Mouse (Mus musculus) midbrain, embryonic 12.5 days (tissue): Measurements from ENCODE around the gene Olfr10. TPM values are rescaled to one million over a fixed set of nuclear protein-coding genes. Genes with fewer than 3 reads are reported as not detected.
"Not testable (repeated sequence)": the region's sequence is repeated elsewhere in the genome, so short reads cannot be mapped to it uniquely, and the experiment has no call there.

Experiments
- ATAC-seq: fragments of 200-750 bp; cut with Nextera tagmentation; 2 replicates; pipeline ENCODE4 v1.8.0; 2017; ENCODE audit warnings: low read depth, moderate TSS enrichment, moderate library complexity; ENCODE audit not compliant: low FRiP score
- H3K27ac ChIP-seq: fragments of 300-500 bp; sonication (generic); replicated peaks from 2 replicates; pipeline ENCODE4 v1.5.1; 2016; ENCODE audit warnings: mild to moderate bottlenecking
- H3K27me3 ChIP-seq: fragments of 300-500 bp; sonication (generic); 2 replicates; pipeline ENCODE4 v1.6.1; 2016; ENCODE audit warnings: mild to moderate bottlenecking
- H3K36me3 ChIP-seq: fragments of 300-500 bp; sonication (generic); 2 replicates; pipeline ENCODE4 v1.6.1; 2016
- H3K4me1 ChIP-seq: fragments of 300-500 bp; sonication (generic); 2 replicates; pipeline ENCODE4 v1.6.1; 2016
- H3K4me2 ChIP-seq: fragments of 300-500 bp; sonication (generic); replicated peaks from 2 replicates; pipeline ENCODE4 v1.6.1; 2016; ENCODE audit warnings: mild to moderate bottlenecking, moderate library complexity
- H3K4me3 ChIP-seq: fragments of 300-500 bp; sonication (generic); 2 replicates; pipeline ENCODE4 v1.5.1; 2016; ENCODE audit warnings: mild to moderate bottlenecking
- H3K9ac ChIP-seq: fragments of 300-500 bp; sonication (generic); replicated peaks from 2 replicates; pipeline ENCODE4 v1.6.1; 2016; ENCODE audit warnings: mild to moderate bottlenecking, moderate library complexity
- H3K9me3 ChIP-seq: fragments of 300-500 bp; sonication (generic); 2 replicates; pipeline ENCODE4 v1.6.1; 2016; ENCODE audit warnings: mild to moderate bottlenecking
- WGBS: fragments of 180-500 bp; shearing (Covaris S2); methylation state at CpG from one replicate; pipeline ENCODE4 v1.1.7; 2016; 5-methylcytosine and 5-hydroxymethylcytosine counted together
- polyA plus RNA-seq: library from polyadenylated mRNA; unstranded; fragments of >200 nt; fragmentation: Nextera tagmentation; extraction: Ambion mirVana; gene quantifications from 2 replicates; pipeline ENCODE4 v1.2.1, GENCODE M21; 2016

Olfr10 gene
- polyA plus RNA-seq, 1 experiment from 2014 or later = not detected

DNA sequence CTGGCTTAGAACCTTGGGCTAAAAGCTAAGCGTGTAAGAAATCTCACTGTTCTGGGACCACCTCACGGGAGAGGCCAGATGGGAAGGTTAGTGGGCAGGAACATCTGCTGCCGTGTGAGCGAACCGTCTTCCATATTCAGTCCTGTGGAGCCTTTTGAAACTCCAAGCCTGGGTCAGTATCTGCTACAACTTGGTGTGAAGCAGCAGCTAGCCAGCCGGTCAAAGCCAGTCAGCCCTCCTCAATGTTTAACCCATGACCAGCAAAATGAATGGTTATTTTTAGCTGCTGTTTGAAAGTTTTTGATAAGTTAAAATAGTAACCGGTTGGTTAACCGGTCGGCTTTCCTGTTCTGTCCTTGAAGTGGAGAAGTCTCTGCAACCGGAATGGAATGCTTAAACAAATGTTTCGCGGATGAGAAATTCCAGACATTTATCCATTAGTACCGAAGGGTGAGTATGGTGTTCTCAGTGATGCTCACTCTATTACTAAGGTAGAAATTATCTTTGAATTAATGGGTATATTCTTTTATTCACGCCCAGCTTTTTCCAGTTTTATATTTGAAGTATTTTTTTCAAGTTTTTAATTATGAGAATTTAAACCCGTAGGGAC lies 36.5 kb upstream of the Olfr10 start:
- Histone ChIP-seq H3K36me3 (no peaks in the 10 kb centered on the region), H3K9me3 (no peaks in the 10 kb centered on the region), H3K27ac (no peak overlapping the region), H3K4me3 (no peak overlapping the region), H3K27me3 (no peaks in the 10 kb centered on the region), H3K9ac (no peak overlapping the region), H3K4me1 (no peaks in the 10 kb centered on the region), H3K4me2 (no peak overlapping the region)
- 88% methylated on average over 15 of the region's 15 CpGs for WGBS
- no peak for ATAC-seq

DNA sequence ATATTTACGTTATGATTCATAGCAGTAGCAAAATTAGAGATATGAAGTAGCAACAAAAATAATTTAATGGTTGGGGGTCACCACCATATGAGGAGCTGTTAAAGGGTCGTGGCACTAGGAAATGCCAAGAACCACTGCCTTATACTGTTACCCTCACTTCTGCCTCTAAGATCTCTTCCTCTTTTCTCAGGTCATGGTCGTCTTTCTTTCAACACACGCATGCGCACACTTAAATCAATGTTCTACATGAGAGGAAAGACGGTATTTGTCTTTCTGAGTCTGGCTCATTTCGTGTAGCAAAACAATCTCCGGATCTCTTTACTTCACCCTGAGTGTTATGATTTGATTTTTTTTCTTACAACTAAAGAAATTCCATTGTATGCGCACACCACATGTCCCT lies 34.8 kb upstream of the Olfr10 start:
- Histone ChIP-seq H3K4me2 (no peak overlapping the region), H3K36me3 (no peaks in the 10 kb centered on the region), H3K9ac (no peak overlapping the region), H3K27me3 (no peaks in the 10 kb centered on the region), H3K9me3 (no peaks in the 10 kb centered on the region), H3K4me1 (peaks cover 2% of the 10 kb centered on the region; the same call in 1 of the 2 replicates), H3K27ac (no peak overlapping the region), H3K4me3 (no peak overlapping the region)
- 94% methylated on average over 9 of the region's 9 CpGs for WGBS
- no peak for ATAC-seq

DNA sequence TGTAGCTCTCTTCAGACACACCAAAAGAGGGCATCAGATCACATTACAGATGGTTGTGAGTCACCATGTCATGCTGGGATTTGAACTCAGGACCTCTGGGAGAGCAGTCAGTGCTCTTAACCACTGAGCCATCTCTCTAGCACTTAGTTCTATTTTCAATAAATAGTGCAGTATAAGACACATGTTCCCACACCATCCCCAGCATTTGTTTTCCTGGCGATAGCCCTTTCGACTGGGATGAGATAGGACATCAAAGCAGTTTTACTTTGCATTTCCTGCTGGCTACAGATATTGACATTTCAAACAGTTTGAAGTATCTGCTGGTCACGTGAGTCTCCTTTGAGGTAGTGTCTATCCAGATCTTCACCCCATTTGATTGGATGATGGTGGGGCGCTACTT lies 34.2 kb upstream of the Olfr10 start:
- Histone ChIP-seq H3K4me1 (peaks cover 2% of the 10 kb centered on the region; the same call in 1 of the 2 replicates), H3K27ac (no peak overlapping the region), H3K36me3 (no peaks in the 10 kb centered on the region), H3K4me2 (no peak overlapping the region), H3K4me3 (no peak overlapping the region), H3K27me3 (no peaks in the 10 kb centered on the region), H3K9ac (no peak overlapping the region), H3K9me3 (no peaks in the 10 kb centered on the region)
- 88% methylated on average over 4 of the region's 4 CpGs for WGBS
- no peak for ATAC-seq

DNA sequence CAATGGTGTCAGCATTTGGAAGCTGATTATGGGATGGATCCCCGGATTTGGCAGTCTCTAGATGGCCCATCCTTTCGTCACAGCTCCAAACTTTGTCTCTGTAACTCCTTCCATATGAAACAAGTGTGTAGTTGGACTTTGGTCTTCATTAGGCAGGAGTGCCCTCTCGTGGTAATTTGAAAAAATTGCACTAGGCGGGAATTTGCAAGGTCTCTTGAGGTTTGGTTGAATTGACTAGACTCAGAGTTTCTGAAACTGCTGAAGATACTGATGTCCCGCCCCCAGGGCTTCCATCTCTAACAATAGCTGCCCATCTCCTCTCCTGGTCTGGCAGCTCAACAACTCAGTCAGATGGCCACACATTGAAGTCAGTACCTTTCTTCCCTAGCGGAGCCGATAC lies 33.2 kb upstream of the Olfr10 start:
- 34% methylated on average over 7 of the region's 7 CpGs for WGBS
- H3K4me1 ChIP-seq = peaks cover 2% of the 10 kb centered on the region; the same call in 1 of the 2 replicates
- no peaks in the 10 kb centered on the region for H3K27me3 ChIP-seq
- no peak overlapping the region for H3K9ac ChIP-seq
- no peak overlapping the region for H3K27ac ChIP-seq
- no peak overlapping the region for H3K4me2 ChIP-seq
- H3K9me3 ChIP-seq = no peaks in the 10 kb centered on the region
- no peaks in the 10 kb centered on the region for H3K36me3 ChIP-seq
- ATAC-seq = peak; percentile 52
- H3K4me3 ChIP-seq = no peak overlapping the region

DNA sequence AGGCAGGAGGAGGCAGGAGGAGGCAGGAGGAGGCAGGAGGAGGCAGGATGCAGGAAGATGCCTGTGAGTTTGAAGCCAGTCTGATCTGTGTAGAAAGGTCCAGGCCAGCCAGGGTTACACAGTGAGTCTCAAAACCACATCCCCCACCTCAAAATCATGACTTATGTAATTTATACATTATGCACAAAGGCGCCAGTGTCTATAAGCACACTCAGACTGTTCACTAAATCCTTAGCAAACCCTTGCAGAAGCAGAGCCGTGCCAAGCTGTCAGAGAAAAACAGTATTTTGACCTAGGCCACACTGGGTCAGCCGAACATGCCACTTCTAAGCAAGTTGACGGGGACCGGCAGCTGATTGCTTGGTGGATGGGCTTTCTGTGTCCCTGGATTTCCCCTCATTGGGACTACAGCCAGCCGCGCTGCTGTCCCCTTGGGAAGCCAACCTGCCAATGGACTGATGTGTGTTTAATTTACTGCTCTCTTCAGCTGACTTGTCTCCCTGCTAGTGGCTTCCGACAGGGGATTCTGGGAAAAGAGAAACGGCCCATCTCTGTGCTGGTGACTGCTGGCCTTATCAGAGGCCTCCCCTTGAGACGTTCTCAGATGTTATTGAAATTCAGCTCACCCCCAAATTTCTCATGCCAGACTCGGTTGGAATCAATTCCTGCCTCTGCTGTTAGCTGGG lies 30.6 kb upstream of the Olfr10 start:
- Histone ChIP-seq H3K4me3 (no peak overlapping the region), H3K27me3 (no peaks in the 10 kb centered on the region), H3K4me2 (no peak overlapping the region), H3K27ac (peak overlapping the region; percentile 35), H3K36me3 (no peaks in the 10 kb centered on the region), H3K4me1 (peaks cover 2% of the 10 kb centered on the region; the same call in 1 of the 2 replicates), H3K9ac (no peak overlapping the region), H3K9me3 (no peaks in the 10 kb centered on the region)
- peak; percentile 59 for ATAC-seq
- 64% methylated on average over 11 of the region's 11 CpGs for WGBS

DNA sequence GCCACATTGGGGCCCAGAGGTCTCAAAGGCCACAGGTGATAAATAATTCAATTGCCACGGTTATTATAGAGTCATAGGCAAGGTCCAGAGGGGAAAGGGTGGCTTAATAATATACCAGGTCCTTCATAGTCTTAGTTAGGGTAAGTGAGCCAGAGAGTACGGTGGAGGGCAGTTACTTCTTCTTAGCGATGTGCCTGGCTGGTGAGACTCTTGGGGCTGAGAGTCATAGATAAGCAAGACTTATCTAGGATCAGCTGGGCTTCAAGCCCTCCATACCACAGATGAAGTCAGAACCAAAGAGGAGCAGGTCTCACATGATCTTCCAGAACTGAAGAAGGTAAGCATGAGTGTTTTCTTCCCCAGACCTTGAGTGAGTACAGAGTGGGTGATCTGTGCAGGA lies 26.3 kb upstream of the Olfr10 start, which contains the start of gene Olfr1393:
TSS of gene Olfr1393 (plus strand) at position 83 of the 400 bp plus-strand sequence.
- H3K27me3 ChIP-seq = no peaks in the 10 kb centered on the region
- no peak within 1 kb of the TSS for H3K4me3 ChIP-seq
- H3K4me2 ChIP-seq = no peak within 1 kb of the TSS
- no peaks in the 10 kb centered on the region for H3K36me3 ChIP-seq
- WGBS = 85% methylated on average over 3 of the region's 3 CpGs
- H3K9ac ChIP-seq = no peak within 1 kb of the TSS
- peaks cover 2% of the 10 kb centered on the region; the same call in 1 of the 2 replicates for H3K4me1 ChIP-seq
- H3K9me3 ChIP-seq = no peaks in the 10 kb centered on the region
- H3K27ac ChIP-seq = no peak within 1 kb of the TSS
- ATAC-seq = no peak

DNA sequence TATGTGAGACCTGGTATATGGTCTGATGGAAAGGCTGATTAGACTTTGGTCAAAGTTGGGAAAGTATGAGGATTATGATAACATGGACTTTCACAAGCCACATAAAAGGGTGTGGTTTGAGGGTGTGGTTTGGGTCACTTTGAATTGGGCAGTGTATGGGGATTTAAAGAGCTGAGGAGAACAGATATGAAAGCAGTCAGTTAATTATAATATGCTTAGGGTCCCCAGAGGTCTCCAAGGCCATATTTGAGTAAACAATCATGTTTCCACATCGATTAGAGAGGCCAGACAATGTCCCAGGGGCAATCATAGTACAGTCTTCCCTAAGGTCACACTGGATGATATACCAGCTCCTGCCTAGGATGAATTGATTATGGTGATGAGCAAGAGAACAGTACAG lies 19.6 kb upstream of the Olfr10 start, which contains the start of gene Olfr1392:
TSS of gene Olfr1392 (plus strand) at position 301 of the 400 bp plus-strand sequence.
- H3K27ac ChIP-seq, H3K4me2 ChIP-seq, H3K27me3 ChIP-seq, ATAC-seq, H3K4me3 ChIP-seq, H3K9ac ChIP-seq, H3K4me1 ChIP-seq, H3K9me3 ChIP-seq, H3K36me3 ChIP-seq: not testable (repeated sequence)
- WGBS = 52% methylated on average over 1 of the region's 1 CpGs

DNA sequence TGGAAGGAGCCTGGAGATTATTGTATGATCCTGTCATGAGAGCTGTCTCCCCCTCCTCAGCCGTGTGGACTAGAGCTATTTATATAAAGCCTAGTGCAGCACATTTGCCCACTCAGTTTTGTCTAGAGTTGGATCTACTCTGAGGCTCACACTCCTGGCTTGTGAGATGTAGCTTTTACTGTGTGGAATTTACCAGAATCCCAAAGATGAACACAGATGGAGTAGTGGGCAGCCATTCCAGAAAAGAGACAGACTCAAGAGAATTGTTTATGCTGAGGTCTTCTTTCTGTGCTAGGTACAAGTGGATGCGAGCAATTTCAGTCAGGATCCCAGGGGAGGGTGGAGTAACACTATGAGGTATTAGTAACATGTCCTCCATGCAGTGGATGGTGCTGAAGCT lies 17.3 kb upstream of the Olfr10 start:
- WGBS = 77% methylated on average over 2 of the region's 2 CpGs
- Histone ChIP-seq H3K27ac (no peak overlapping the region), H3K9me3 (no peaks in the 10 kb centered on the region), H3K4me1 (no peaks in the 10 kb centered on the region), H3K4me2 (no peak overlapping the region), H3K9ac (no peak overlapping the region), H3K36me3 (no peaks in the 10 kb centered on the region), H3K27me3 (no peaks in the 10 kb centered on the region), H3K4me3 (no peak overlapping the region)
- ATAC-seq = no peak

DNA sequence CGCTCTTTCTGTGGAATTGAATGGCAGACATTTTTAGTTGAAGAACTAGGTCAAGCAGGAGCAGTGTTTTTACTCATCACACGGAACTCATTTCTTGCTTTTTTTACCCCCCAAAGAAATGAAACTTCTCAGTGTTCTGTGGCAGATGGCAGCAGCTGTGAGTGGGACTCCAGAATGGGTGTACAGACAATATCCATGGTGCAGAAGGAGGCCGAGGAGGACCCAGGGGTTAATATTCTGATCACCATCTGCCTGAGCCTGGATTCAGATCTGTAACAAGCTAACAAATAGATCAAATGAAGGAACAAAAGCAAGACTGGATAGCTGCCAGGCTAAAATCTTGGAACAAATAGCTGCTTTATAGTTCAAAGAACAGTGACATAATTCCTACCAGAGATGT lies 11.8 kb upstream of the Olfr10 start:
- Histone ChIP-seq H3K27me3 (no peaks in the 10 kb centered on the region), H3K9ac (no peak overlapping the region), H3K36me3 (no peaks in the 10 kb centered on the region), H3K4me2 (no peak overlapping the region), H3K9me3 (no peaks in the 10 kb centered on the region), H3K27ac (no peak overlapping the region), H3K4me1 (peaks cover 3% of the 10 kb centered on the region; the same call in 1 of the 2 replicates), H3K4me3 (no peak overlapping the region)
- WGBS = 69% methylated on average over 3 of the region's 3 CpGs
- ATAC-seq = no peak

DNA sequence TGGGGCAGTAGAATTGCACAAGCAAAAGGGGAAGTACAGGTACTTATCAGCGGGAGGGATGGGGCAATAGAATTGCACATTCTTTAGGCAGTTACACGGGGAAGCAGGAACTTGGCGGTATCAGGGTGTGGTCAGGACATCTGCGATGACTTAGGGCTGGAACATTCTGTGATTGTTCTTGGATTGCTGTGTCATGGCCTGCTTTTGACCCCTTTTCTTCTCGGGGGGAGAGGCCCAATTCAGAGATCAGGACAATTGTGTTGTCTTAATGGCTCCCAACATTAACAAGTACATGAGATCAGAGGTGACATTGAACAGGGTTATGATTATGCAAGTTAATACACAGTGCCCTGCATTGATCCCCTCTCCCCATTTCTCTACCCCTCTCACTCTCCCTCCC lies 4.0 kb downstream of the Olfr10 start:
- ATAC-seq, H3K27ac ChIP-seq, H3K4me3 ChIP-seq, H3K9me3 ChIP-seq, H3K4me2 ChIP-seq, H3K4me1 ChIP-seq, H3K9ac ChIP-seq, H3K27me3 ChIP-seq, H3K36me3 ChIP-seq: not testable (repeated sequence)
- WGBS = 85% methylated on average over 5 of the region's 5 CpGs

DNA sequence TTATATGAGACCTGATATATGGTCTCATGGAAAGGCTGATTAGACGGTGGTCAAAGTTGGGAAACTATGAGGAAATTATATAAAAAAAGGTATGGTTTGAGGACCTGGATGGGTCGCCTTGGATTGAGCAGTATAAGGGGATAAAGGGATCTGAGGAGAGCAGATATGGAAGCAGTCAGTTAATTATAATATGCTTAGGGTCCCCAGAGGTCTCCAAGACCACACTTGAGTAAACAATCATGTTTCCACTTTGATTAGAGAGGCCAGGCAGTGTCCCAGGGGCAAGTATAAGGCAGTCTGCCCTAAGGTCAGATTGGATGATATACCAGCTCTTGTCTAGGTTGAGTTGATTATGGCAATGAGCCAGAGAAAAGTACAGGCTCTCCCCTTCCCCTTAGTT lies 17.9 kb downstream of the Olfr10 start, which contains the start of gene Olfr1391:
TSS of gene Olfr1391 (plus strand) at position 301 of the 400 bp plus-strand sequence.
- H3K9me3 ChIP-seq = no peaks in the 10 kb centered on the region
- no peak within 1 kb of the TSS for H3K27ac ChIP-seq
- H3K4me1 ChIP-seq = no peaks in the 10 kb centered on the region
- H3K36me3 ChIP-seq = no peaks in the 10 kb centered on the region
- 87% methylated on average over 2 of the region's 2 CpGs for WGBS
- no peak within 1 kb of the TSS for H3K4me2 ChIP-seq
- no peaks in the 10 kb centered on the region for H3K27me3 ChIP-seq
- no peak within 1 kb of the TSS for H3K4me3 ChIP-seq
- ATAC-seq = no peak
- no peak within 1 kb of the TSS for H3K9ac ChIP-seq

DNA sequence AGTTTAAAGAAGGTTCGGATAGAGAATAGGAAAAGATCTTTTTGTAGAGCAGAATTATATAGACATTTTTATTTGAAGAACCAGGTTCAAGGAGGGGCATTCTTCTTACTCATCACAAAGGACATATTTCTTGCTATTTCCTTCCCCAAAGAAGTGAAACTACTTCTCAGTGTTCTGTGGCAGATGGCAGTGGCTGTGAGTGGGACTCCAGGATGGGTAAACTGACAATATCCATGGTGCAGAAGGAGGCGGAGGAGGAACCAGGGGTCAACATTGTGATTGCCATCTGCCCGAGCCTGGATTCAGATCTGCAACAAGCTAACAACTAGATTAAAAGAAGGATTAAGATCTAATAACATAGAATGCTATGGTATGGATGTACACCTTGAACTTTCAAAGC lies 22.2 kb downstream of the Olfr10 start:
- no peak overlapping the region for H3K27ac ChIP-seq
- no peak overlapping the region for H3K4me3 ChIP-seq
- H3K4me2 ChIP-seq = no peak overlapping the region
- no peak for ATAC-seq
- H3K27me3 ChIP-seq = no peaks in the 10 kb centered on the region
- no peak overlapping the region for H3K9ac ChIP-seq
- no peaks in the 10 kb centered on the region for H3K9me3 ChIP-seq
- 84% methylated on average over 3 of the region's 3 CpGs for WGBS
- H3K4me1 ChIP-seq = no peaks in the 10 kb centered on the region
- no peaks in the 10 kb centered on the region for H3K36me3 ChIP-seq
